Mouse (Mus musculus): ENCODE results near the gene Vps53.

The Vps53 gene

DNA sequence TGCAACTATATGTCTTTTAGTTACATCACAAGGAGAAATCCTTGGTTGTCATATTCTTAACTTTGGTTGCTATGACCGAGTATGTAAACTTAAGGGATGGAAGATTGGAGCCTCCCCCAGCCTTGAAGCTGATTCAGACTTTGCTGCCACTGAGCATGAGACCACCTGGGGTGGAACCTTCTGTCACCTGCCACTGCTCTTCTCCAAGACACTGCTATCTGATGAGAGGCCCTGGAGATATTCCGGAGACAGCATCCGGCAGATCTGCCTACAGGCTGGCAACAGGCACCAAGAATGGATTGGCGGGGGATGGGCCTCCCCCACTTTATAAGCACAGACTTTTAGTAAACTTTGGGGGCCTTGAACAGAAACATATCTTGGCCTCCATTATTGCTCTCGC is 127.0 kb downstream of the Vps53 start:
- no peak for DNase-seq (ENCODE audit: low read depth, low spot score)

DNA sequence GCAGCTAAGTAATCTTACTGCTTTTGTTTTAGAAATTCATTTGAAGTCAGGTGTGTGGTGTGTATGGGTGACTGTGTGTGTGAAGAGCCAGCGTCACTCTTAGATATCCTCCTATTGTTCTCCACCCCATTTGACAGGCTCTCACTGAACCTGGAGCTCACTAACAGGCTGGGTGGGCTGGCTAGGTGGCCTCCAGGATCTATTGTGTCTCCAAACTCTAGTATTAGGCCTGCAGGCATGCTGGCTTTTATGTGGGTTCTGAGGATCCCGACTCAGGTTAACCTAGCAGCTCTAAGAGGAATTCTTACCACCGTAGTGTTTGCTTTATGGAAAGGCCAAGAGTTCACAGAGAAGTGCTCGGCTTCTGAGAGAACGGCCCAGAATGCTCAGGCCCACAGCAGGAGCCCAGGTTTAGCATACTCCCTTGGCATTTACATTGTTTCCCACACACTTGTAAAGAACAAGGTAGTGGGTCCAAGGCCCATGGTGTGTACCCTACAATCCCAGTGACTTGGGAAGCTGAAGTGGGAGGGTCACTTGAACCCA is 128.4 kb downstream of the Vps53 start:
- DNase-seq (ENCODE audit: low read depth, low spot score), result no peak

DNA sequence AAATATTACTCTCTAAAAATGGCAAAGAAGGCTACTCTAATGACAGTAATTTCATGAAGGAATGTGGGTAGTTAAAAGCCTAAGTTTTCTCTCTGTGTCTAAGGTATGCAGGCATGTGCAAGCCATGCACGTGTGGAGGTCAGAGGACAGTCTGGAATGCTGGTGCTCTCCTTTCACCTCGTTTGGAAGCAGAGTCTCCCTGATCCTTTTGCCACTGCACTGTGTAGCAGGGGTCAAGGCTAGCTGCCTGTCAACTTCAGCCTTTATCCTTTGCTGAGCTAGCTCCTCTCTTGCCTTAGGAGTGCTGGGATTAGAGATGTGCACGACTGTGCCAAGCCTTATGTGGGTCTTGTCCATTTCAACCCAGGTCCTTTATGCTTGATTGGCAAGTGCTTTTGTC is 128.9 kb downstream of the Vps53 start:
- DNase-seq (ENCODE audit: low read depth, low spot score), result no peak

DNA sequence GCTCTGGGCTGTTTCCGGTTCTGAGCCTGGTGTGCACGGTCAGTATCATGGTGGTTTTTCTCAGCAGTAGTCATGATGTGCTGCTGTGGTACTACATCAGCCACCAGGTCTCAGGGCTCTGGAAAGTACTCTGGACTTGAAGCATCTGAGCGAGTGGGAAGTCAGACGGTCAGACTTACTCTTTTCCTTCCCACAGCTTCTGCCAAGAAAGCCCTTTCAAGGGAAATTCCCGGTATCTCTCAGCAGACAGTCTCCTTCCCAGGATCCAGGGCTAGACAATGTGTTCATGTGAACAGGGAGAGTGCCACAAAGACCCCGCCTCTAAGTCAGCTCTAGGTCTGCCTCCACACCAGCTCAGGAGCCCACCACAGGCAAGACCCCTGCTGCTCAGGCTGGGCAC is 134.1 kb downstream of the Vps53 start:
- DNase-seq (ENCODE audit: low read depth, low spot score), result no peak

DNA sequence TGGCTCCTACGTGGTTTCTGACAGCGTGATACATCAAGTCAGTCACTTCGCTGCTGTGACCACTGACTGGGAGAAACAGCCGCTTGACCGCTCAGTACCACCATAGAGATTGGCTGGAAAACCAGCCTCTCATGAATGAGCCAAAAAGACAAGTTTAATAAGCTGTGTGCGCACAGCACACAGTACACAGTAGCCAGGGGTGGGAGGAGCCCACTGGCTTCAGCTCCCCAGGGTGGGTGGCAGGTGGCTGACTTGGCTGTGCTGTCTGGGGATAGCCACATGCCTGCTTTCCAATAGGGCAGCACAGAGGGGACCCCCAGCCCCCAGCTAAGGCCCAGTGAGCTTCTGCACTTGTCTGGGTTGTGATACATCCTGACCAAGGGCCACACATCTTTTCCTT is 135.0 kb downstream of the Vps53 start:
- no peak for DNase-seq (ENCODE audit: low read depth, low spot score)

DNA sequence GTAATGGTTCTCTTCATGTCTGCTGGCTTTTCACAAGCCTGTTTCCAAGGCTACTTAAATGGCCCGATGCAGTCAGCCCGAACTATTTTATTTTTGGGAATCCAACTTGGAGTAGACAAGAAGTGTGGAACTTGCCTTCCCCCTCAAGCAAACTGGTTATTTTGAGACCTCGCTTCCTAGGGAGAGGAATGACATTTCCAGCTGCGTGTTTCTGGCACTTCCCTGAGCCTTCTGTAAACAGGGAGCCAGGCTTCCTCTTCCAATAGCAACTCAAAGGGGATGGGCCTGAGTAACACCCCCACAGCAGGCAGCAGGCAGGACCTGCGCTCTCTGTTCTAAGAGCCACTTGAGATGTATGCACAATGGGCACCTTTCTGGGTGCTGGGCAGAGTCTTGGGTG is 136.6 kb downstream of the Vps53 start:
- DNase-seq (ENCODE audit: low read depth, low spot score), result no peak

DNA sequence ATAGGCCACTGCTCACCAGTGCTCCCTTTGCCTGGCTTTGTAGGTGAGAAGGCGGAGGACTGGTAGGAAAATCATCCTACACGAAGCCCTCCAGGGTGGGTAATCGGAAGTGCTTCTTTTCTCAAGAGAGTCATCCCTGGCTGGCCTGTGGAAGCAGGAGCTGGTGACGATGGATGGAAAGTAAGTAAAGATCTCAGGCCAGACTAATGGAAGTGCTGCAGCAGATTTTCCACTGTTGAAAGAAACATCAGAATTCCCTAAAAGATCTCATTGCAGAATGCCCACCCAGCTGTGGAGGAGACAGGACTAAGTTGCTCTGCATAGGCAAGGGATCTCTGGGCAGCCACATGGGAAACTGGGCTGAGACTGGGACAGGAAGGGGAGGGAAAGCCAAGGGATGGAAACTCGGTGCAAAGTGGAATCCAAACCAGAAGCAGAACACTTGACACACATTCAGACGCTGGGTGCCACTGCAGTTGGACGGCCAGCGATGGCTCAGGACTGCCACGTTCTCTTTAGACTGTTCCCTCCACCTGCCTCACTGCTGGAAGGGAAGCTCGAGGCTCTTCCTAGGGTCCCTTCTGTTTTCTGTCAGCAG is 137.3 kb downstream of the Vps53 start:
- DNase-seq (ENCODE audit: low read depth, low spot score), result no peak

- no peak for DNase-seq (ENCODE audit: low read depth, low spot score)
Observed at GRCm38 (mm10) chr11:76040761-76041376, 138.6 kb downstream of the Vps53 start.

- no peak for DNase-seq (ENCODE audit: low read depth, low spot score)
Observed at GRCm38 (mm10) chr11:76040106-76040505, 139.3 kb downstream of the Vps53 start.

DNA sequence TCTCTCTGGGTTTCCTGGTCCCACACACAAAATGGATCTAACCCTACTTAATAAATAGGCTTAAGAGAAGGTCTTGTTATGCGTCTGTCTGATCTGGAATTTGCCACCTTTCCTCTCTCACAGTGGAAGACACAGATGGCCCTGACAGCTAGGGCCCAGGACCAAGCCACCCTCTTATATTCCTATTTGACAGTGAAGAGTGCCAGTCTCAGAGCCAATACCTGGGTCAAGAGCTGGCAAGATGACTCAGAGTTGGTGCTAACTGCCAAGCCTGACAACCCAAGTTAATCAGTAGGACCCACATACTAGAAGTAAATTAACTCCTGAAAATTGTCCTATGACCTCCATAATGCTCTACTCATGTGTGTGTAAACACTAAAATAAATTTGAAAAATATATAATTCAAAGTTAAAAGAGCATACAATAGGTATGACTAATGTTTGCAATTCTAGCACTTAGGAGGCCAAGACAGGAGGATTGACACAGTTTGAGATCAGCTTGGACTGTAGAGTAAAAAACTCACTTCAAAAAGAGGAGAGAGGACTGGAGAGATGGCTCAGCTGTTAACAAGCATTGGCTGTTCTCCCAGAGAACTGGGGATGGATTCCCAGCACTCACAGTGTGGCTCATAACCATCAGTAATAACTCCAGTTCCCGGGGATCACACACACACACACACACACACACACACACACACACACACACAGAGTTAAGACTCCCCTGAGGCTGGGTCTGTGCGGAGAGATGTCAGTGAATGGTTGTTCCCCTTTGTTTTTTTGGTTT is 140.0 kb downstream of the Vps53 start:
- DNase-seq (ENCODE audit: low read depth, low spot score), result no peak

GRCm38 (mm10) chr11:76037581-76038294 is 141.7 kb downstream of the Vps53 start:
- no peak for DNase-seq (ENCODE audit: low read depth, low spot score)

- no peak for DNase-seq (ENCODE audit: low read depth, low spot score)
Observed at GRCm38 (mm10) chr11:76035182-76035581, 144.3 kb downstream of the Vps53 start.

DNA sequence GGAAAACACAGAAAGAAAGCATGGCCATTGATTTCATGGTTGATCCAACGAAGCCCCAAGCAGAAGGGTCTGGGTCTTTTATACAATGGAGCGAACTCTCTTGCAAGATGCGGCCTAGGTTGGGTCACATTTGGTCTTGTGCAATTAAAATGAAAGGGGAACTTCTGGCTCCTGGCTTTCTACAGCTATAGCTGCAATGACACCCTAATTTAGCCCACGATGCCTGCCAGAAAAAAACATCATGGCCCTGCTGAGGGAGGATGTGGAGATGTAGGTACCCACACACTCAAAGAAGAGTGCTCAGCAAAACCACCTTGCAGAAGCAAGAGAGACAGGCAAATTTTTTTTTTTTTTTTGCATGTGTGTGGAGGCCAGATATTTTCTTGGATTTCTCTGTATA is 145.6 kb downstream of the Vps53 start:
- DNase-seq (ENCODE audit: low read depth, low spot score), result no peak

GRCm38 (mm10) chr11:76033359-76033758 is 146.1 kb downstream of the Vps53 start:
- DNase-seq (ENCODE audit: low read depth, low spot score), result no peak

DNA sequence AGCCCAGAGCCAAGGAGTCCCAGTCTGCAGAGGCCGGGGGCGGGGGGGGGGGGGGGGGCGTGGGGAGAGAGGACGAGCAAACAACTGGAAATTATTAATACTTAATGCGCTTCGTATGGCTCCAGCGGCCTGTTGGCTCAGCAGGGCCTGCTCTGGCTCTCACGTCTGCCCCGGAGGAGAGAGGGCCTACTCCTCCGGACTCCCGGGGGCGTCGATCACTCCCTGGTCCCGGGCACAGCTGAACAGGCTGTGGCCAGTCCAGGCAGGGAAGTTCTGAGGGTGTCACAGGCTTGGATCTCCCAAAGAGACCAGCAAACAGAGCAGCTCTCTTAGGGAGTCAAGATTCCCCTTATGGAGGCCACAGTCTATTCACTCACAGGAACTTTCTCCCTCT is 151.4 kb downstream of the Vps53 start:
- no peak for DNase-seq (ENCODE audit: low read depth, low spot score)

DNA sequence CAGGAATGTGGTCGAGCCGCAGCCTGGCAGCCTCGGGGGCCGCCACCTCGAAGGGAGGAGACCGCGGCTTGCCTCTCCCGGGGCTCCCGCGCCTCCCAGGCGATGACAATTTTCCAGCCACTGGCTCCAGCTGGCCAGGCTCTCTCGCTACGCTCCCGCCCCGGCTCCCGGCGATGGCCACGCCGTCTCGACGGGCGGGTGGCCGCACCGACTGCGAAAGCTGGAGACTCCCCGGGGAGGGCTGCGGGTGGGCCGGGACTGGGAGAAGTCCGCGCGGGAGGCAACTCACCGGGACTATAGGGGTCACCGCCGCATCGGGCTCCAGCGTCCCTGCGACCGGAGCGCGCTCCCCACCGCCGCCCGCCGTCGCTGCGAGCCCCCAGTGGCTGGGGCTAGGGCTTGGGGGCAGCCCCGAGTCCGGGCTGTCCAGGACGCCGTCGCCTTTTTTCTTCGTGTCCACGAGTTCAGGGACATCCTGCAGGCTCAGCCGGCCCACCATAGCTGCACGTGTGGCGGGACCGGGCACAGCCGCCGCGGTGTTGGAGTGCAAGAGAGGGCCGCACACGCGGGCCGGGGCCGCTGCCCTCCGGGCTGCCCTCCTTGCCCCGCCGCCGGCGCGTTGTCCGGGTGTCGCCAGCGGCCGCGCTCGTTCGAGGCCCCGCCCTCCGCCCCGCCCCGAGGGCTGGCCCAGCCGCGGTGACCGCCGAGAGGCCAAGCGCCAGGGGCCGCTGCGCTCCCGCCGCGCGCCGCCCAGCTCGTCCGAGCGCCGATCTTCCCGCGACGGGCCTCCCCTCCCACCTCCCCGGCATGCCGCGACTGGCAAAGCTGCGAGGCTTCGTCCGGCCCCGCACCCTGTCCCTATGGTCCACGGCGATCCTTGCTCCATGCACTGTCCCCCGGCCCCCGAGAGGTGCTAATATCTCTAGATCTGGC is 152.0 kb downstream of the Vps53 start, which contains the start of gene Rflnb:
TSS of gene Rflnb (minus strand) at position 644 of the 933 bp plus-strand sequence.
- DNase-seq (ENCODE audit: low read depth, low spot score), result peak; percentile 29

GRCm38 (mm10) chr11:76026527-76027138 is 152.8 kb downstream of the Vps53 start:
- no peak for DNase-seq (ENCODE audit: low read depth, low spot score)

GRCm38 (mm10) chr11:76025080-76025583 is 154.3 kb downstream of the Vps53 start:
- no peak for DNase-seq (ENCODE audit: low read depth, low spot score)

- no peak for DNase-seq (ENCODE audit: low read depth, low spot score)
Observed at GRCm38 (mm10) chr11:76020916-76021315, 158.5 kb downstream of the Vps53 start.

DNA sequence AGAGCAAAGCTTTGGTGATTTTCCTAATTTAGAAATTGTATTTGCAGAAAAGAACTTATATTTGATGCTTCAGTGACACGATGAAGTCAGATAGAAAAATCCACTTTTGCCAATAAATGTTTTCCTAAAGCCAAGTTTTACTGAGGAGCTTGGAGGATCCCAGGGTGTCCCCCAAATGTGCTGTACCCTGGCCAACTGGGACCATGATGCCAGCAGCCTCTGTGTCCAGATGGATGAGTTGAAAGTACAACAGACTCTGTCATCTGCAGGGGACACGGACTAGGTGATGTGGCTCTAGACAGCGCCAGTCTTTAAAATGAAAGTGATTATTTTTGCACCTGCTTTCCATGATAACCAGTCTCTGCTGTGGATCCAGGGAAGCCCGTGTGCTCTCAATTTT is 159.6 kb downstream of the Vps53 start:
- DNase-seq (ENCODE audit: low read depth, low spot score), result no peak

All from c-Kit-negative CD71-positive TER-119-positive erythroid progenitor cells, embryonic 14.5 days (primary cell).